Comparison of ENCODE assay signal across 17 mouse cellular contexts in genomic region chr1:174522809-174523511, GRCm38 (mm10). TPM values are rescaled to one million over a fixed set of nuclear protein-coding genes. Genes with fewer than 3 reads are reported as not detected.
DNase-seq lines count a peak whose midpoint lies in the region; ATAC-seq lines count a peak whose summit lies in the region.
"Had no signal": no experiment of that assay in that cellular context is flagged by ENCODE, and none has a peak within 500 bp of the region (broad histone marks: within the 10 kb centered on the region; RNA-seq: fewer than 3 reads in every experiment).

No protein-coding gene starts in this region.

- no peaks in the 10 kb centered on the region for H3K9me3 ChIP-seq in forebrain, embryonic 15.5 days
- no peaks in the 10 kb centered on the region for H3K9me3 ChIP-seq in midbrain, embryonic 15.5 days
- H3K9me3 ChIP-seq in limb, embryonic 10.5 days (replicated peaks) = no peaks in the 10 kb centered on the region
- H3K9me3 ChIP-seq: embryonic facial prominence, embryonic 15.5 days; limb, embryonic 15.5 days had no signal

- peaks cover 17% of the 10 kb centered on the region for H3K4me1 ChIP-seq in forebrain, embryonic 15.5 days
- H3K4me1 ChIP-seq in midbrain, embryonic 15.5 days = peaks cover 15% of the 10 kb centered on the region; the same call in 1 of the 2 replicates
- no peaks in the 10 kb centered on the region for H3K4me1 ChIP-seq in limb, embryonic 10.5 days
- H3K4me1 ChIP-seq: embryonic facial prominence, embryonic 15.5 days; limb, embryonic 15.5 days had no signal

- 54% methylated on average over 4 of the region's 4 CpGs for WGBS in forebrain, embryonic 15.5 days
- WGBS in midbrain, embryonic 15.5 days = 50% methylated on average over 4 of the region's 4 CpGs
- 81% methylated on average over 4 of the region's 4 CpGs for WGBS in limb, embryonic 10.5 days

- peak; percentile 11 for ATAC-seq in frontal cortex, adult (ENCODE audit: low TSS enrichment)
- ATAC-seq in forebrain, embryonic 15.5 days (replicated peaks) = peak; percentile 2; the same call in 1 of the 2 replicates
- ATAC-seq in midbrain, embryonic 15.5 days (replicated peaks) = peak; percentile 66

- H3K9ac ChIP-seq in forebrain, embryonic 15.5 days (replicated peaks) = no peak overlapping the region
- no peak overlapping the region for H3K9ac ChIP-seq in midbrain, embryonic 15.5 days
- H3K9ac ChIP-seq: embryonic facial prominence, embryonic 15.5 days; limb, embryonic 15.5 days had no signal

- H3K27ac ChIP-seq in forebrain, embryonic 15.5 days (replicated peaks) = 0 out of 2 replicates have a peak overlapping the region, but pooled peaks have one; percentile 34
- 0 out of 2 replicates have a peak overlapping the region, but pooled peaks have one; percentile 13 for H3K27ac ChIP-seq in midbrain, embryonic 15.5 days
- H3K27ac ChIP-seq in limb, embryonic 10.5 days = no peak overlapping the region
- H3K27ac ChIP-seq: embryonic facial prominence, embryonic 15.5 days; gastrocnemius, adult 2 months; heart, adult 2 months; limb, embryonic 15.5 days had no signal

- no peak overlapping the region for H3K4me2 ChIP-seq in forebrain, embryonic 15.5 days (replicated peaks)
- H3K4me2 ChIP-seq in midbrain, embryonic 15.5 days = no peak overlapping the region
- H3K4me2 ChIP-seq: embryonic facial prominence, embryonic 15.5 days; limb, embryonic 15.5 days had no signal

- no peaks in the 10 kb centered on the region for H3K36me3 ChIP-seq in forebrain, embryonic 15.5 days
- H3K36me3 ChIP-seq in midbrain, embryonic 15.5 days (replicated peaks) = no peaks in the 10 kb centered on the region
- H3K36me3 ChIP-seq in limb, embryonic 10.5 days = no peaks in the 10 kb centered on the region
- H3K36me3 ChIP-seq: embryonic facial prominence, embryonic 15.5 days; limb, embryonic 15.5 days had no signal

- no peak overlapping the region for H3K4me3 ChIP-seq in forebrain, embryonic 15.5 days
- H3K4me3 ChIP-seq in midbrain, embryonic 15.5 days = no peak overlapping the region
- no peak overlapping the region for H3K4me3 ChIP-seq in limb, embryonic 10.5 days
- H3K4me3 ChIP-seq: embryonic facial prominence, embryonic 15.5 days; gastrocnemius, adult 2 months; heart, adult 2 months; limb, embryonic 15.5 days had no signal

- no peak for DNase-seq in frontal cortex, postnatal 25 days (ENCODE audit: low spot score in 2 of 2)
- peak; percentile 28 for DNase-seq in ES-CJ7 (ENCODE audit: low read depth, low spot score)
- DNase-seq in limb, embryonic 10.5 days (ENCODE audit: low spot score) = no peak
- no peak for DNase-seq in right cerebral cortex, postnatal 36 days (ENCODE audit: low spot score in 2 of 2)
- no peak for DNase-seq in adrenal gland, postnatal 10 days
- DNase-seq: gastrocnemius, adult 2 months; heart, adult 2 months; kidney, adult 11 months; kidney, postnatal 36 days; lung, adult 2 months; spleen, adult 18-20 months; thymus, postnatal 25 days had no signal

- H3K27me3 ChIP-seq in forebrain, embryonic 15.5 days = no peaks in the 10 kb centered on the region
- no peaks in the 10 kb centered on the region for H3K27me3 ChIP-seq in midbrain, embryonic 15.5 days (replicated peaks)
- H3K27me3 ChIP-seq in limb, embryonic 10.5 days (ENCODE audit: low read depth, poor library complexity, severe bottlenecking) = no peaks in the 10 kb centered on the region
- H3K27me3 ChIP-seq: embryonic facial prominence, embryonic 15.5 days; limb, embryonic 15.5 days had no signal

RNA-seq across cellular contexts. Expression of gene Fmn2, which starts 21.3 kb away (rescaled TPM):
- 6.8 and 7.1 TPM in 2 replicates for polyA plus RNA-seq in forebrain, embryonic 15.5 days (2015; fragmentation: Nextera tagmentation; extraction: Ambion mirVana)
- polyA plus RNA-seq in midbrain, embryonic 15.5 days (2015; fragmentation: Nextera tagmentation; extraction: Ambion mirVana) = 8.5 and 9.0 TPM in 2 replicates
- 0.73 and 1.2 TPM in 2 replicates for polyA plus RNA-seq in limb, embryonic 10.5 days (2016; fragmentation: Nextera tagmentation; extraction: Ambion mirVana)
- 1 to 10 TPM; 2.4 to 2.5 TPM for total RNA-seq in adrenal gland, postnatal 10 days (2021)

Comparison
In these comparisons a context has a peak if more than half of its experiments do, and no peak if none do; other contexts are left out.
1. ATAC-seq: peak in every context shown above with its lines; median percentile 66 in midbrain, embryonic 15.5 days; 11 in frontal cortex, adult; 2 in forebrain, embryonic 15.5 days.